Mouse (Mus musculus): ENCODE data around the gene Pxylp1.

GRCm38 (mm10) chr9:96789906-96790305, 102.6 kb downstream of the Pxylp1 start:
- TF ChIP-seq CTCF (IDR thresholded peaks at IDR 0.05), result no peak
- TF ChIP-seq EP300 (IDR thresholded peaks at IDR 0.05), result no peak
